ENCODE assay signal across 29 mouse cellular contexts in genomic region chr17:83975813-83976212, GRCm38 (mm10).
A peak's percentile ranks its signal among the peaks of the same experiment; 100 is the strongest.
DNase-seq lines count a peak whose midpoint lies in the region; ATAC-seq lines count a peak whose summit lies in the region.
"Had no signal": no experiment of that assay in that cellular context is flagged by ENCODE, and none has a peak within 500 bp of the region (broad histone marks: within the 10 kb centered on the region; RNA-seq: fewer than 3 reads in every experiment).

No protein-coding gene starts in this region.

- peak overlapping the region; percentile 12; the same call in 1 of the 2 replicates for H3K27ac ChIP-seq in heart, embryonic 13.5 days (replicated peaks)
- no peak overlapping the region for H3K27ac ChIP-seq in heart, embryonic 11.5 days (ENCODE audit: low read depth, low read length)
- H3K27ac ChIP-seq in kidney, embryonic 14.5 days (ENCODE audit: low read depth, low read length) = no peak overlapping the region
- H3K27ac ChIP-seq: embryonic facial prominence, embryonic 12.5 days; hindbrain, embryonic 14.5 days; kidney, embryonic 15.5 days; left cerebral cortex, adult 2 months; limb, embryonic 15.5 days; neural tube, embryonic 15.5 days; stomach, postnatal 0 days had no signal

- H3K4me2 ChIP-seq in heart, embryonic 13.5 days = no peak overlapping the region
- no peak overlapping the region for H3K4me2 ChIP-seq in heart, embryonic 11.5 days
- no peak overlapping the region for H3K4me2 ChIP-seq in kidney, embryonic 14.5 days (replicated peaks; ENCODE audit: low read depth, low read length)
- H3K4me2 ChIP-seq: embryonic facial prominence, embryonic 12.5 days; hindbrain, embryonic 14.5 days; kidney, embryonic 15.5 days; limb, embryonic 15.5 days; neural tube, embryonic 15.5 days had no signal

- peaks cover 5% of the 10 kb centered on the region for H3K9me3 ChIP-seq in heart, embryonic 13.5 days
- no peaks in the 10 kb centered on the region for H3K9me3 ChIP-seq in heart, embryonic 11.5 days (replicated peaks; ENCODE audit: control insufficient read depth, low read length)
- H3K9me3 ChIP-seq in kidney, embryonic 14.5 days (ENCODE audit: control insufficient read depth, low read length) = no peaks in the 10 kb centered on the region
- H3K9me3 ChIP-seq: embryonic facial prominence, embryonic 12.5 days; G1E; kidney, embryonic 15.5 days; limb, embryonic 15.5 days; neural tube, embryonic 15.5 days had no signal

- no peaks in the 10 kb centered on the region for H3K36me3 ChIP-seq in heart, embryonic 13.5 days
- no peaks in the 10 kb centered on the region for H3K36me3 ChIP-seq in heart, embryonic 11.5 days (ENCODE audit: control insufficient read depth, insufficient read depth, low read length)
- H3K36me3 ChIP-seq in kidney, embryonic 14.5 days (ENCODE audit: control insufficient read depth, insufficient read depth, low read length) = no peaks in the 10 kb centered on the region
- H3K36me3 ChIP-seq: embryonic facial prominence, embryonic 12.5 days; G1E; kidney, embryonic 15.5 days; limb, embryonic 15.5 days; neural tube, embryonic 15.5 days had no signal

- H3K4me3 ChIP-seq in heart, embryonic 13.5 days = no peak overlapping the region
- no peak overlapping the region for H3K4me3 ChIP-seq in heart, embryonic 11.5 days (ENCODE audit: low read depth, low read length)
- no peak overlapping the region for H3K4me3 ChIP-seq in kidney, embryonic 14.5 days (ENCODE audit: low read length)
- H3K4me3 ChIP-seq: embryonic facial prominence, embryonic 12.5 days; kidney, embryonic 15.5 days; left cerebral cortex, adult 2 months; limb, embryonic 15.5 days; neural tube, embryonic 15.5 days had no signal

- H3K4me1 ChIP-seq in heart, embryonic 13.5 days = peaks cover 15% of the 10 kb centered on the region
- H3K4me1 ChIP-seq in heart, embryonic 11.5 days (ENCODE audit: control insufficient read depth, insufficient read depth, low read length) = peaks cover 13% of the 10 kb centered on the region
- peaks cover 23% of the 10 kb centered on the region; the same call in 1 of the 2 replicates for H3K4me1 ChIP-seq in kidney, embryonic 14.5 days (ENCODE audit: control insufficient read depth, insufficient read depth, low read length)

- 0 out of 2 replicates have a peak, but pooled peaks cover 3% of the 10 kb centered on the region for H3K27me3 ChIP-seq in heart, embryonic 13.5 days (replicated peaks)
- no peaks in the 10 kb centered on the region for H3K27me3 ChIP-seq in heart, embryonic 11.5 days (ENCODE audit: control insufficient read depth, insufficient read depth, low read length)
- no peaks in the 10 kb centered on the region for H3K27me3 ChIP-seq in kidney, embryonic 14.5 days (ENCODE audit: control insufficient read depth, insufficient read depth, low read length)
- H3K27me3 ChIP-seq: embryonic facial prominence, embryonic 12.5 days; kidney, embryonic 15.5 days; limb, embryonic 15.5 days; neural tube, embryonic 15.5 days had no signal

- DNase-seq in MEL-GATA-1-ER (ENCODE audit: extremely low read depth, low read depth) = peak; percentile 39
- DNase-seq in naive thymus-derived CD4-positive, alpha-beta T cell, adult 2 months (ENCODE audit: low read depth) = peak; percentile 40
- no peak for DNase-seq in left cerebral cortex, postnatal 25 days (ENCODE audit: low spot score in 2 of 2)
- DNase-seq: adrenal gland, postnatal 25 days; B cell, adult 2 months; cerebellum, adult 8-10 months; cerebellum, postnatal 25 days; heart, postnatal 4 days; kidney, postnatal 25 days; left cerebral cortex, postnatal 4 days; lung, postnatal 4 days; midbrain, embryonic 14.5 days; spleen, adult 18-20 months; thymus, adult 18-20 months; thymus, postnatal 25 days had no signal

- H3K9ac ChIP-seq in heart, embryonic 13.5 days = no peak overlapping the region
- H3K9ac ChIP-seq in heart, embryonic 11.5 days (ENCODE audit: low read depth, low read length) = no peak overlapping the region
- no peak overlapping the region for H3K9ac ChIP-seq in kidney, embryonic 14.5 days (ENCODE audit: low read depth, low read length)
- H3K9ac ChIP-seq: embryonic facial prominence, embryonic 12.5 days; hindbrain, embryonic 14.5 days; kidney, embryonic 15.5 days; limb, embryonic 15.5 days; neural tube, embryonic 15.5 days had no signal

- WGBS in heart, embryonic 13.5 days = 61% methylated on average over 7 of the region's 7 CpGs
- WGBS in heart, embryonic 11.5 days (ENCODE audit: insufficient replicate concordance) = 57% methylated on average over 7 of the region's 7 CpGs
- WGBS in kidney, embryonic 14.5 days = 76% methylated on average over 7 of the region's 7 CpGs

- ATAC-seq in heart, embryonic 13.5 days (ENCODE audit: extremely low read depth, insufficient number of reproducible peaks, low FRiP score, low TSS enrichment) = no peak
- no peak for ATAC-seq in heart, embryonic 11.5 days (replicated peaks; ENCODE audit: insufficient number of reproducible peaks, low FRiP score, low TSS enrichment)
- peak; percentile 59 for ATAC-seq in granulocyte monocyte progenitor cell, adult 5-6 weeks (replicated peaks; ENCODE audit: poor library complexity, severe bottlenecking)
- ATAC-seq in kidney, embryonic 14.5 days (ENCODE audit: low FRiP score, low TSS enrichment) = no peak
- ATAC-seq: forebrain, embryonic 14.5 days; intestine, postnatal 0 days had no signal

- intact Hi-C loops in left cerebral cortex, postnatal 25 days (cut with DNase I) = loop anchor here (10.0 kb wide), 1 partner anchor 409 kb away; no protein-coding TSS in a partner anchor

Comparison
In these comparisons a context has a peak if more than half of its experiments do, and no peak if none do; other contexts are left out.
1. DNase-seq: peak in MEL-GATA-1-ER (single experiment) and naive thymus-derived CD4-positive, alpha-beta T cell, adult 2 months (single experiment); none in left cerebral cortex, postnatal 25 days (0 of 2).